Mouse (Mus musculus) heart, postnatal 14 days (tissue): ENCODE data around the gene C77080. TPM values are rescaled to one million over a fixed set of nuclear protein-coding genes. Genes with fewer than 3 reads are reported as not detected.
A peak's percentile ranks its signal among the peaks of the same experiment; 100 is the strongest.

ENCODE experiments used
- DNase-seq, 2 experiments: peaks; one replicate each; pipeline ENCODE4 v3.0.0; 2021 to 2022
- intact Hi-C: fragments of 180-260 bp; cut with DNase I; formaldehyde crosslinking; loops from one replicate; pipeline ENCODE4 v1.15.1; 2025
- long read RNA-seq, 2 experiments: library from polyadenylated mRNA; stranded (forward); transcript quantifications; one replicate each; pipeline ENCODE4 v2.0.0; 2021
- total RNA-seq, 2 experiments: library from RNA; stranded (reverse); gene quantifications; 2 replicates each; pipeline ENCODE4 v1.2.3; 2021

Gene C77080
- total RNA-seq, result 1 to 10 TPM; 4.8 to 5.7 TPM
- long read RNA-seq, experiment 1, partial matches to known transcripts, result 1 of 1 reads
- long read RNA-seq, experiment 1, other reads (novel, unspliced or antisense), result 0 of 1 reads
- long read RNA-seq, experiment 2, partial matches to known transcripts, result 2 of 3 reads
- long read RNA-seq, experiment 2, other reads (novel, unspliced or antisense), result 1 of 3 reads

DNA sequence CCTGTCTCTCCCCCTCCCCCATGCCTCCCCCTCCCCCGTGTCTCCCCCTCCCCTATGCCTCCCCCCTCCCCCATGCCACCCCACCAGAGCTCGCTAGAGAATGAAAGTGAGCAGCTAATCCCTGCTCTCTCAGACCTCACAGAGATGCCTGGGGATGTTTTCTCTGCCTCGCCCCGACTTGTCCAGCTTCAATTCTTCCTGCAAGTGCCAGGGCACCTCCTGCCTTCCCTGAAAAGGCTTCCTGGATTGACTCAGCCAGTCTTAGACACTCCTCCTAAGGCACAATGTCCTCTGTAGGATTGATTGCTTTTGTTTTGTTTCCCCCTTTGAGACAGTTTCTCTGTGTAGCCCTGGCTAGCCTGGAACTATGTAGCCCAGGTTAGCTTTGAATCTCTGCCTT is at the start of gene C77080:
TSS of gene C77080 (minus strand) at position 209 of the 400 bp plus-strand sequence.
- DNase-seq, result no peak
- intact Hi-C loops, result no loop called here

DNA sequence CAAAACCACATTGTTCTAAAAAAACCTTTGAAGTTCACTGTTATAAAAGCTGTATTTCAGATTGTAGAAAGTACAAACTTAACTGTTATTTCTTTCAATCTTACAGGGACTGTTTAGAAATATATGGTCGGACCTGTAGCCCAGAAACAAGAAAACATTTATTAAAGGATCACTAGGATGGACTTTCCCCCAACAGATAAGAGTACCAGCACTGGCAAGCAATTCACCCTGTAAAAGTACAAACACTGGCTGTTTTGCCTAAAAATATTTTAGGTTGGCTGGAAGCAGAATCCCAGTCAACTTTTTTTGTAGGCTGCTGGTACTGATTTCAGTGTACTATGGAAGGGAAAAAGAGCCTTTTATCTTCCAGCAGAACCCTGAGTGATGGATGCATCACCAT is 46.7 kb upstream of the C77080 start:
- DNase-seq, result no peak
- intact Hi-C loops, result no loop called here

DNA sequence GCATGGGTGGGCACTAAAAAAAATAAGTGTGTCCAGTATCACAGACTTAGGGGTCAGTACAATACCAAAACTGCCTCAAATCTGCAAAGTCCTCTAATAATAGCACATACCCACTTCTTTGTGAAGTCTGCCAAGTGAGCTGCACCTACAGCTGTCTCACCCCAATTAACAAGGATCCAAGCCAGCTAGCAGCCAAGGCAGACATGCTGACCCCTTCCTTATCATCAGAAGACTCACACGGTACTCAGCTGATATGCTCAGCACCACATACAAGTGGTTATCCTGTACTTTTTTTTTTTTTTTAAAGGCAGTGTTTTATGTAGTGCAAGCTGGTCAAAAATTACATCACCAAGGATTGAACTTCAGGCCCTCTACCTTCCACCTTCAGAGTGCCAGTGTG is 43.1 kb upstream of the C77080 start:
- DNase-seq, result no peak
- intact Hi-C loops, result no loop called here

DNA sequence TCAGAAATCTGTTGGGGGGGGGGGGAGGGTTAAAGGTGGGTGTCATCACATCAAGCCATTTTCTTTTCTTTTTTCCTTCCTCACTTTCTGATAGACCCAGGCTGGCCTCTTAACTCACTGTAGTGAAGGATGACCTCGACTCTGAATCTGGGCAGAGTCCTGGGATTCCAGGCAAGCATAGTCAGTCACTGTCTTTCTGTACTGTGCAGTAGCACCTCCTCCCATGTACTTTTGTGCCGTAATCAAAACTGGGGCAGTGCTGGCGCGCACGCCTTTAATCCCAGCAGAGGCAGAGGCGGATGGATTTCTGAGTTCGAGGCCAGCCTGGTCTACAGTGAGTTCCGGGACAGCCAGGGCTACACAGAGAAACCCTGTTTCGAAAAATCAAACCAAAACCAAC is 42.6 kb upstream of the C77080 start:
- DNase-seq, result no peak
- intact Hi-C loops, result no loop called here

DNA sequence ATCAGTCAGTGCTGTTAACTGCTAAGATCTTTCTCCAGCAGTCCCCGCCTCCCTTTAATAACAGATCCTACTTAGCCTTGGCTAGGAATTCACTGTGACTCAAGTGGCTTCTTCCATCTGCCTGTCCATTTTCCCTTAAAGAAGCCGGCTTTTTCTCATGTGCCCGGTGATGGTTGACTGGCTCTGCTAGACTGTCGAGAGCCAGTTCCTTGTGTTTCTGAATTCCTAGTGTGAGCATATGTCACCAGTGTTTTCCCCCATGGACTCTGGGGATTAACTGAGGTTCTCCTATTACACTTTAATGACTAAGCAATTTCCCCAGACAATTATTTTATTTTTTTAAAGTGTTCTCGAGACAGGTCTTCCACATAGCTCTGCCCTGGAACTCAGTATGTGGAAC is 42.2 kb upstream of the C77080 start:
- DNase-seq, result no peak
- intact Hi-C loops, result no loop called here

DNA sequence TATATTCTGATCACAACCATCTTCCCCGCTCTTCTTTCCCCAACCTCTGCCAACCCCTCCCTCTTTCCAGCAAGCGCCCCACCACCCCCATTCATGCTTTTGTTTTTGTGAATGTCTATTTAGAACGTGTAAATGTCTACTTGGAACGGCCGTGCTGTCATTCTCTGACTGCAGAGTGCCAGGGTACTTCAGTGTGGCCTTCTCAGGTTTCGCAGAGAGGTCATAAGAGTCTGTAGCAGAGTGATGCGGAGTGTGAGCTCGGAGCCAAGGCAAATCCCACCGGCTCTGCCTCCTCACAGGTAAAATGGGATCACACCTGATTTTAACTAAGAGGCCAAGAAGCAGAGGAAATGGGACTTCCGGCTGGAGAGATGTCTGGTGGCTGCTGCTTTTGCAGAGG is 37.9 kb upstream of the C77080 start:
- intact Hi-C loops, result no loop called here

DNA sequence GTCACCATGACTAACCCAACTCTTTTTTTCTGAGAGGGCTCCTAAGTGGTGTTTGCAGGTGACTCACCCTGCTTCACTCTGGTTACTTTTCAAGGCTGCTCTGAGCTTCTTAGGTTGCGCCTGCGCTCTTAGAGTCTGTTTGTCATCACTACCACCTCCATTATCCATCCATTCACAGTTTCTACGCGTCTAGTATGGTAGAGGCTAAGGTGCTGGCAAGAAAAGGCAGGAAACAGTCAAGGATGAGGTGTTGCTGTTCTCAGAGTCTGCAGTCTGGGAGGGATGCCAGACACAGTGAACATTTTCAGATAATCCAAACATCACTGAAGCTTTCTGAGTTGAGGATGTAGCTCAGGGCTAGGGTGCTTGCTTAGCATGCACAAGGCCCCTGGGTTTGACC is 36.5 kb upstream of the C77080 start:
- DNase-seq, result no peak
- intact Hi-C loops, result no loop called here

More for the DNA sequence above, 37.9 kb upstream of the C77080 start:
- DNase-seq, result no peak

DNA sequence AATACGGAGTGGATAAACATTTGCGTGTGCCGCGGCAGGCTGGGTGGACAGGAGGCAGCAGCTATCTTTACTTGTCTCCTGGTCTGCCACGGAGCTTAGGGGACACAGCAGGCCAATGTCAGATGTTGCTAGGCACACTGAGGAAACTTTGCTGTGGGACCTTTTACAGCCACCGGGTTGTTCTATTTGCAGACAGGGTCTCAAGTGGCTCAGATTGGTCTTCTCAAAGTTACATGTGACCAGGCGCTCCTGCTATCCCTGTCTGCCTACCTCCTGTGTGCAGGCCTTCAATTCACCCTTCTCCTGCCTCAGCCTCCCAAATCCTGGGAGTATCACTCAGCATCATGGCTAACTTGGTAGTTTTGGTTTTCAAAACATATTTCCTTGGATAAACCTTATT is 34.9 kb upstream of the C77080 start:
- DNase-seq, result no peak
- intact Hi-C loops, result no loop called here

DNA sequence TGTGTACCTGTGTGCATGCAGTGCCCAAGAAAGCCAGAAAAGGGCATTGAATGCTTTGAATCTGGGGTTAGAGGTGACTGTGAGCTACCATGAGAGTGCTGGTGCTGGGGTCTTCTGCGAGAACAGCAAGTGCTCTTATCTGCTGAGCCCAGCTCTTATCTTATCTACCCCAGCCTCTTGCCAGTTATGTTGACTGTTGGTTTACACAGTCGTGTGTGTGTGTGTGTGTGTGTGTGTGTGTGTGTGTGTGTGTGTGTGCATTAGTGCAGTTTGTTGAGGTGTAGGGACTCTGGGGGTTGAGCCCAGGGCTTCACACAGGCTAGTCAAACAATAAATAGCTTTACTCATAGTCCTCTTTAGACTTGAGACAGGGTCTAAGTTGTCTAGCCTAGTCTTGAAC is 34.0 kb upstream of the C77080 start:
- DNase-seq, result no peak
- intact Hi-C loops, result no loop called here

DNA sequence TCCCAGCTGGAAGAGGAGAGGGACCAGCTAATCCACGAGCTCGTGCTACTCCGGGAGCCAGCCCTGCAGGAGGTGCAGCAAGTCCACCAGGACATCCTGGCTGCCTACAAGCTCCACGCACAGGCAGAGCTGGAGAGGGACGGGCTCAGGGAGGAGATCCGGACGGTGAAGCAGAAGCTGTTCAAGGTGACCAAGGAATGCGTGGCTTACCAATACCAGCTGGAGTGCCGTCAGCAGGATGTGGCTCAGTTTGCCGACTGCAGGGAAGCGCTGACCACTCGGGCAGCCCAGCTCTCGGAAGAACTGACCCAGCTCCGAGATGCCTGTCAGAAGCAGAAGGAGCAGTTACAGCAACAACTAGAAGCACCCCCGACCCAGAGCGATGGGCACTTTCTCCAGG is 32.5 kb upstream of the C77080 start:
- no peak for DNase-seq
- intact Hi-C loops, result no loop called here

DNA sequence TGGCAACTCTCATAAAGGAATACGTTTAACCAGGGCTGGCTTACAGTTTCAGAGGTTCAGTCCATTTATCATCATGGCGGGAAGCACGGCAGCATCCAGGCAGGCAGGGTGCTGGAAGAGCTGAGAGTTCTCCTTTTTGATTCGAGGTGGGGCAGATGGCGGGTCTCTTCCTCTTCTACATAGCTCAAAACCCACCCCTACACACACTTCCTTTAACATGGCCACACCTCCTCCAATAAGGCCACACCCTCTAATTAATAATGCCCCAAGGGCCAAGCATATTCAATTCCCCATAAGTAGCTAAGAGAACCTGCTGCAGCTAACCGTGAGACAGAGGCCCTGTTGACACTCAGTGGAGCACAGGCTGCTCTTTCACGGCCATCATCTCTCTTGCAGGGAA is 31.6 kb upstream of the C77080 start:
- intact Hi-C loops, result no loop called here
- no peak for DNase-seq

DNA sequence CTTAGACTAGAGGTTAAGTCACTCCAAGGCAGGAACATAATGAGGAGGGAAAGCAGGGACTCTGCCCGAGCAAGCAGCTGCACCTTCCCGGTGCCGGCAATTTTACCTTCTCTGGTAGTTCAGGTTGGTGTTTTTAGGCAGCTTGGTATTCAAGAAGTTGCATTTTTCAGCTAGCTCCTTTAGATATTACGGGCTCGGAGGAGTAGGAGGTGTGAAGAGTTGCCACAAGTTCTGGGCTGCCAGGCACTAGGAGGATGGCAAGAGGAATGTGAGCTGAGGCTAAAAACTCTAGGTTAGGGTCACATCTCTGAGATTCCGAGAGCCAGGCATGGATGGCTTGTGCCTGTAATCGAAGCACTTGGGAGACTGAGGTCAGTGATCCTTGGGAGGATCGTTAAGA is 28.5 kb upstream of the C77080 start:
- intact Hi-C loops, result no loop called here
- DNase-seq, result no peak

DNA sequence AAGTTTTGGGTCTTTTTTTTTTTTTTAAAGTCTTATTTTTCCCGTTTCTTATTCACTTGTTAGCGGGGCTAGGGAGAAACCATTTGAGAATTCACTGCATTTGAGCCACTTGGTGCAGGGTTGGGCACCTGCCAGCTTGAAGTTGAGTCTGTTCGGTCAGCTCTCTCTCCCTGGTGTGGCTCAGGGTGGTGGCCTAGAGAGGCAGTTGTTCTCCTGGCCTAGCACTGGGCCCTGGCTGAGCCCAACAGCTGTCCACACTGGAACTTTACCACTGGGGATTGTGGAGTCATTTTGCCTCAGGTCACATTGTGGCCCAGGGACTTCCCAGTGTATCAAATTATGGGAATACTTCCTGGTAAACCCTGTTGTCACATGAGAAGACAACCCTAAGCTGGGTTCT is 26.9 kb upstream of the C77080 start:
- peak; percentile 37 to 50 for DNase-seq
- intact Hi-C loops, result no loop called here

DNA sequence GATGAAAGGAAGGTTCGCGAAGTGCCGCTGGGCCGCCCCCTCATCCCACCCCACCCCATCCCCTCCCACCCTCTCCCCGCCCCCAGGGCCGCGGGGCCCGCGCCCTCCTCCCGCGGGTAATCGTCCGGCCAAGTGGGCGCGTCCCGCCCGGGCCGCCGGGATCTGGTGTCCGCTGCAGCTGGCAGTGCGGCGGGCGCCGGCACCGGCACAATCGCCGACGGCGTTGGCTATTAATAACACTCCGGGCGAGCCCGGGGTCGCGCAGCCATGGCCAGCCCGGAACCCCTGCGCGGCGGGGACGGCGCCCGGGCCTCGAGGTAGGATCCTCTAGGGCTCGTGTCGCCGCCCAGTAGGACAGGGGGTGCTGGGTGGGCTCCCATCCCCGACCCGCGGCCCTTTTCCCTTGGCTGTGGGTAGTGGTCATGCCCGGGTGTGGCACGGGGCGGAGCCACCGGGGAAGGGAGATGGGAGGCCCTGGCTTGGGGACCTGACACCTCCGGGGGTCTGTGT is 26.3 kb upstream of the C77080 start, which contains the start of gene Sync:
TSS of gene Sync (plus strand) at position 146 of the 510 bp plus-strand sequence.
- DNase-seq, result peak; percentile 66 to 70
- intact Hi-C loops, result no loop called here

DNA sequence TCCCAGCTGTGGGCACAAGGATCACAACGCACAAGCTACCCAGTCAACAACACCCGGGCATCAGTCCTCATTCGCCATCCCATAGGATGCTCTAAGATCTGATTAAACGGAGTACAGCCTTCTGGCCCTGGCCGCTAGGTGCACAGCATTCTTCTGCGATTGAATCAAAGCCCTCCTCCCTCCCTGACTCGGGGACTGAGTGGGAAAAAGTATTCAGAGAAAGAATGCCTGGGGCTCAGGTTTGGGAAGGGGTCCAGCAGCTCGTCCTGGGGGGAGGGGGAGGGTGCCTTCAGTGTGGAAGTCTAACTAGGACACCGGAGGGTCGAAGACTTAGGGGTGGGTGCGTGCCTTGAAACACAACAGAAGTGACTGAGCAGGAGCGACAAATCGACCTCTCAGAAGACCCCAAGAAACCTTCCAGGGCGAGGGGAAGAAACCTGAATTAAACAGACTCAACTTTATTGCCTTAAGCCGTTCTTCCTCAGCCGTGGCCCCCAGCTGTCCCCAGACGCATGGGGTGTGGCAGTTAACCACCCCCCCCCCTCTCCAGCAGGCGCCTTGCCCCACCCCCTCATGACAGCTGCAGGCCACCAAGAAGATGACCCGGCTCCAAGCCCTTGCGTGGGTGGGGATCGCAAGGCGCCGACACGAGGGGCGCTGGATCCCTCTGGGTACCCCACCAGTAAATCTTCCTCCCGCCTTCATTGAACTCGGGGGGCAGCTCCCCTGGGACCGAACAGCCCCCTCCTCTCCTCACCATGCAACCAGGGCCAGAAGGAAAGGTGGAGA is 25.7 kb upstream of the C77080 start:
- intact Hi-C loops, result no loop called here
- peak; percentile 40 to 42 for DNase-seq

DNA sequence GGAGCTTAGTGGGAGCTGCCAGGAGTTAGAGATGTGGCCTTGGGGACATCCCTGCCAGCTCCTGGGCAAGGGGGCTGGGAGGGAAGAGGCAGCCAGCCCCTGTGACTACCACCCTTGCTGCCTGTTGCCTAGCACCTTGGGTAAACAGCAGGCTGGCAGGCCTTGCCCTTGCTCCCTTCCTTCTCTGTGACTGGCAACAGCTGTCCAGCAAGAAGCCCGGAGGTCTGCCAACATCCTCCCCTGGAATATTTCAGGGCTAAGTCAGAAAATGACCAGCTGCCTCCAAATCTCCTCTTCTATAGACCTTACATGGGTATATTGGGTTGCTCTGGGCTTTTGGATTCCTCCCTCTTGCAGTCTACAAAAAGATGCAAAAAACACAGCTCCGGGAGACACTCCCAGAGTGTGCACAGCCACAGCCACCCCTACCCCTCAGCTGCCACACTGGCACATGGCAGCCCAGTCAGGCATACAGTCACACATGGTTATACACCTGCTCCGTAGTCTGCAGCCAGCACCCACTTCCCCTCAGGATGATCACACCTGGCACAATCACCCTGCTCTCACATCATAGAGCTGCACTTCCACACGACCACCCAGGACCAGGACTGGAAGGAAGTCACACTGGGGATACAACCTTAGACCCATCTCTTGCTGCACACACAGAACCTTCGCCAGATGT is 24.9 kb upstream of the C77080 start:
- intact Hi-C loops, result no loop called here
- peak in 1 of 2 experiments; percentile 41 for DNase-seq

DNA sequence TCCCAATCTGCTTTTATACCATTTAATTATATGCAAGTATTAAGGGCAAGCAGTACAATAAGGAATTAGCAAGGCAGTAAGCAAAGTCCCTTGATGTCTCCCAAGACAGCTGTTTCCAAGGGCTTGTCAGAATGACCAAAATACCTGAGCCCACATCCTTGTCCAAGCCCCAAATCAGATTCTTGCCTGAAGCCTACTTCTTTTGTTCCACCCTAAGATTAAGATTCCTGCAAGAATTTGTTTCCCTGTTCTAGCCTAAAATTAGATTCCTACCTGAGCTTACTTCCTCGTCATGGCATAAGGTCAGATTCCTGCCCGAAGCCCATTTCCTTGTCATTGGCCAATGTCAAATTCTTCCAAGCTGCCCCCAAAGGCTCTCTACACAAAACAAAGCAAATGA is 23.5 kb upstream of the C77080 start:
- DNase-seq, result no peak
- intact Hi-C loops, result no loop called here

DNA sequence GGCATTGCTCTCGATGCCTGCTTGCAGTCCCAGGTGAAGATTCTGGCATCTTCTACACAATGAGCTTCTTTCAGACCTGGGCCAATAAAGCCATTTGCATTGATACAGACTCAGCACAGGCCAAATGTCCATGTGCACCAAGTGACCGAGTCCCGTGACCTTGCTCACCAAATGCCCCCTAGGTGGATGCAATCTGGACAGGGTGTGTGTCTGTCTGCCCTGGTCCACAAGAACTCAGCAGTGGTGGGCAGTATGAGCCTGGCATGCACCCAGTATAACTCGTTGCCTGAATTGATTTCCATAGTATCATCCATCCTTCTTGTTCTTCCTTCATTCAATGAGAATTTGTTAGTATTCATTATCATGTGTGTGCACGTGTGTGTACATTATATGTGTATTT is 22.0 kb upstream of the C77080 start:
- intact Hi-C loops, result no loop called here
- DNase-seq, result no peak

DNA sequence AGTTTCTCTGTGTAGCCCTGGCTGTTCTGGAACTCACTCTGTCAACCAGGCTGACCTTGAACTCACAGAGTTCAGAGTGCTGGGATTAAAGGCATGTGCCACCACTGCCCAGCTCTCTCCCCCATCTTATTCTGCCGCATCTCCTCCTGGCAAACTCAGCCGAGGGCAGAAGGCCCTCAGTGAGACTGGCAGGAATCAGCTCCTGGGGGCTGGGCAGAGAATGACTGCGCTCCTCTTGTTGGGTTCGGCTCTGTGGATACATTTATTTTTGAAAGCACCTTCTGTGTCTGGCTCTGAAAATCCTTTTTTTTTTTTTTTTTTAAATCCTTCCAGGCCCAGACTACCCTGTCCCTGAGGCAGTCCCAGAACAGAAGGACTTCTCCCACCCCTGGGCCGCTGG is 21.6 kb upstream of the C77080 start:
- intact Hi-C loops, result no loop called here
- DNase-seq, result no peak

DNA sequence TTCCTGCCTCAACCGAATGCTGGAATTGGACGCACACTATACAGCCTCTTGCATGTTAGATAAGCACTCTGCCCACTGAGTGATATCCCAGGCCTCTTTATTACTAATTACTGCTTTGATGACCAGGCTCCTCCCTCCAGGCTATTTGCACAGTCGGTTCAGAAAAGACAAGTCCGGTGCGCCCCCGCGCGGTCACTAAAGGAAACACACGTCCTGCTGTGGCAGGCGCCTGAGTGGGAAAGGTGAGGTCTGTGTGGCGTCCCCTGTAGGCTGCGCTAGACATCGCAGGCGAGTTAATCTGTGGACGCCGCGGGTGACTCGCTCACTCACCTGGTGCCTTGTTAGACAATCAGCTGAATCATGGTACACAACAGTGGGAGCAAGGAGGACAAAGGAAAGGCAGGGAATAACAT is 15.3 kb upstream of the C77080 start:
- intact Hi-C loops, result loop anchor here (1.0 kb wide), 2 partner anchors 65 to 69 kb away; no protein-coding TSS in a partner anchor
- DNase-seq, result peak; percentile 96 to 97

DNA sequence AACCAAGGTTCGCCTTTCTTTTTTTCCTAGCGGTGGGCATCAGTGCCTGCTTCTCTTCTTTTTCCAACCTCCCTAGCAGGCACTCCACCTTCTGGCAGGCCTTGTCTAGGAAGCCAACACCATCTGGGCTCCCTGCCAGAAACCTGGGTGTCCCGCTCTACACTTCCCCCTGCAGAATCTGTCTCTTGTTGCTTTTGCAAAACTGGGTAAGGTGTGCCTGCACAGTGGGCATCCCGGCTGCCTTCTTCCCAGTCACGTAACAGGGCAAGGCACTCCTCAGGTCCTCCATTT is 11.5 kb upstream of the C77080 start:
- intact Hi-C loops, result no loop called here
- DNase-seq, result peak; percentile 50 to 59
